Mouse (Mus musculus) MEL (cell line): ENCODE measurements around the gene Scube3. TPM values are rescaled to one million over a fixed set of nuclear protein-coding genes. Genes with fewer than 3 reads are reported as not detected.

Experiments
- DNase-seq: peaks from one replicate; pipeline ENCODE4 v3.0.0; 2011; ENCODE audit warnings: low read depth, low spot score
- H3K27ac ChIP-seq: 2 replicates; pipeline ENCODE4 v1.5.1; 2012; ENCODE audit warnings: low read depth, mild to moderate bottlenecking, control low read depth, low read length, moderate library complexity; ENCODE audit not compliant: control insufficient read depth
- H3K27me3 ChIP-seq, 2 experiments: fragments of 150-350 bp in 1 of 2; sonication (generic) in 1 of 2; 2 replicates each; pipeline ENCODE4 v1.6.1; 2012; ENCODE audit warnings: low read length in 2 of 2, mild to moderate bottlenecking in 2 of 2, improper control_type of control experiment in 1 of 2, moderate library complexity in 1 of 2; ENCODE audit not compliant: insufficient read depth in 2 of 2, control insufficient read depth in 1 of 2
- H3K36me3 ChIP-seq, 2 experiments: 2 replicates each; pipeline ENCODE4 v1.6.1; 2012 to 2014; ENCODE audit warnings: low read length in 2 of 2, improper control_type of control experiment in 1 of 2, inconsistent platforms in 1 of 2, mild to moderate bottlenecking in 1 of 2; ENCODE audit not compliant: insufficient read depth in 2 of 2, control insufficient read depth in 1 of 2
- H3K4me1 ChIP-seq, 2 experiments: fragments of 150-350 bp in 1 of 2; sonication (generic) in 1 of 2; 2 replicates each; pipeline ENCODE4 v1.6.1; 2012; ENCODE audit warnings: low read length in 2 of 2, improper control_type of control experiment in 1 of 2, mild to moderate bottlenecking in 1 of 2; ENCODE audit not compliant: insufficient read depth in 2 of 2, control insufficient read depth in 1 of 2
- H3K4me3 ChIP-seq, 2 experiments: fragments of 150-350 bp in 1 of 2; sonication (generic) in 1 of 2; 2 replicates each; pipeline ENCODE4 v1.5.1; 2012; ENCODE audit warnings: low read depth in 2 of 2, low read length in 2 of 2, mild to moderate bottlenecking in 2 of 2, moderate library complexity in 2 of 2, control low read depth in 1 of 2, improper control_type of control experiment in 1 of 2; ENCODE audit not compliant: control insufficient read depth in 1 of 2, insufficient read depth in 1 of 2
- H3K79me2 ChIP-seq: 2 replicates; pipeline ENCODE4 v1.6.1; 2012; ENCODE audit warnings: mild to moderate bottlenecking, low read length, moderate library complexity; ENCODE audit not compliant: control insufficient read depth, poor library complexity, insufficient read depth
- H3K9ac ChIP-seq: 2 replicates; pipeline ENCODE4 v1.6.1; 2012; ENCODE audit warnings: low read depth, mild to moderate bottlenecking, control low read depth, low read length, moderate library complexity; ENCODE audit not compliant: control insufficient read depth, poor library complexity, severe bottlenecking
- H3K9me3 ChIP-seq: fragments of 150-350 bp; sonication (generic); replicated peaks from 2 replicates; pipeline ENCODE4 v1.6.1; 2012; ENCODE audit warnings: mild to moderate bottlenecking, low read length, improper control_type of control experiment, moderate library complexity; ENCODE audit not compliant: insufficient read depth
- BHLHE40 ChIP-seq: IDR thresholded peaks from 2 replicates; pipeline ENCODE4 v1.6.1; 2012; ENCODE audit warnings: low read depth, mild to moderate bottlenecking, inconsistent platforms, low read length, improper control_type of control experiment, borderline replicate concordance
- CHD2 ChIP-seq: IDR thresholded peaks from 2 replicates; pipeline ENCODE4 v1.6.1; 2011; ENCODE audit warnings: low read length, improper control_type of control experiment
- CTCF ChIP-seq, 3 experiments: IDR thresholded peaks in 2 of 3; conservative IDR thresholded peaks in 1 of 3; 2 replicates each; pipeline ENCODE4 v1.5.1; 2011 to 2012; ENCODE audit warnings: low read length in 3 of 3, low read depth in 2 of 3, mild to moderate bottlenecking in 2 of 3, improper control_type of control experiment in 1 of 3, inconsistent platforms in 1 of 3, mixed read lengths in 1 of 3, moderate library complexity in 1 of 3; ENCODE audit not compliant: control insufficient read depth in 1 of 3, insufficient read depth in 1 of 3, poor library complexity in 1 of 3, severe bottlenecking in 1 of 3
- ETS1 ChIP-seq: IDR thresholded peaks from 2 replicates; pipeline ENCODE4 v1.6.1; 2012; ENCODE audit warnings: low read depth, mild to moderate bottlenecking, inconsistent platforms, low read length, improper control_type of control experiment, moderate library complexity
- HCFC1 ChIP-seq: IDR thresholded peaks from 2 replicates; pipeline ENCODE4 v1.6.1; 2012; ENCODE audit warnings: low read depth, mild to moderate bottlenecking, inconsistent platforms, low read length, improper control_type of control experiment, moderate library complexity
- JUND ChIP-seq: IDR thresholded peaks from 2 replicates; pipeline ENCODE4 v1.6.1; 2011; ENCODE audit warnings: low read depth, mild to moderate bottlenecking, improper control_type of control experiment, low read length
- KAT2A ChIP-seq: conservative IDR thresholded peaks from 2 replicates; pipeline ENCODE4 v1.6.1; 2012; ENCODE audit warnings: low read depth, low read length, improper control_type of control experiment, inconsistent platforms
- MAFK ChIP-seq: IDR thresholded peaks from 2 replicates; pipeline ENCODE4 v1.6.1; 2011; ENCODE audit warnings: low read depth, mild to moderate bottlenecking, low read length, improper control_type of control experiment, borderline replicate concordance
- MAZ ChIP-seq: IDR thresholded peaks from 2 replicates; pipeline ENCODE4 v1.6.1; 2012; ENCODE audit warnings: low read depth, mild to moderate bottlenecking, inconsistent platforms, low read length, improper control_type of control experiment
- MEF2A ChIP-seq: IDR thresholded peaks from 2 replicates; pipeline ENCODE4 v1.6.1; 2014; ENCODE audit warnings: low read depth, mild to moderate bottlenecking, inconsistent platforms, low read length, improper control_type of control experiment; ENCODE audit not compliant: poor library complexity, insufficient replicate concordance, severe bottlenecking; ENCODE audit errors: extremely low read depth
- MXI1 ChIP-seq: IDR thresholded peaks from 2 replicates; pipeline ENCODE4 v1.6.1; 2011; ENCODE audit warnings: mild to moderate bottlenecking, low read depth, low read length, improper control_type of control experiment
- MYB ChIP-seq: IDR thresholded peaks from 2 replicates; pipeline ENCODE4 v1.6.1; 2011; ENCODE audit warnings: mild to moderate bottlenecking, low read depth, low read length, improper control_type of control experiment
- NELFE ChIP-seq: IDR thresholded peaks from 2 replicates; pipeline ENCODE4 v1.6.1; 2011; ENCODE audit warnings: low read depth, low read length, improper control_type of control experiment
- NRF1 ChIP-seq: IDR thresholded peaks from 2 replicates; pipeline ENCODE4 v1.6.1; 2014; ENCODE audit warnings: low read depth, mild to moderate bottlenecking, inconsistent platforms, low read length, improper control_type of control experiment, moderate library complexity; ENCODE audit not compliant: poor library complexity, insufficient read depth, severe bottlenecking
- POLR2AphosphoS2 ChIP-seq: IDR thresholded peaks from 2 replicates; pipeline ENCODE4 v1.6.1; 2011; ENCODE audit warnings: low read length, improper control_type of control experiment
- RAD21 ChIP-seq: IDR thresholded peaks from 2 replicates; pipeline ENCODE4 v1.6.1; 2011; ENCODE audit warnings: mild to moderate bottlenecking, low read depth, low read length, improper control_type of control experiment
- SIN3A ChIP-seq: IDR thresholded peaks from 2 replicates; pipeline ENCODE4 v1.6.1; 2012; ENCODE audit warnings: low read length, improper control_type of control experiment, inconsistent platforms
- TBP ChIP-seq: IDR thresholded peaks from 2 replicates; pipeline ENCODE4 v1.8.0; 2011; ENCODE audit warnings: low read depth, low read length, improper control_type of control experiment
- TCF12 ChIP-seq: IDR thresholded peaks from 2 replicates; pipeline ENCODE4 v1.6.1; 2014; ENCODE audit warnings: low read depth, mild to moderate bottlenecking, inconsistent platforms, low read length, improper control_type of control experiment, moderate library complexity
- USF2 ChIP-seq, 2 experiments: IDR thresholded peaks; 2 replicates each; pipeline ENCODE4 v1.6.1; 2011 to 2012; ENCODE audit warnings: improper control_type of control experiment in 2 of 2, low read length in 2 of 2, borderline replicate concordance in 1 of 2, inconsistent platforms in 1 of 2, low read depth in 1 of 2, mild to moderate bottlenecking in 1 of 2; ENCODE audit not compliant: insufficient read depth in 1 of 2
- ZC3H11A ChIP-seq: IDR thresholded peaks from 2 replicates; pipeline ENCODE4 v1.6.1; 2012; ENCODE audit warnings: low read depth, mild to moderate bottlenecking, inconsistent platforms, low read length, improper control_type of control experiment
- ZKSCAN1 ChIP-seq: IDR thresholded peaks from 2 replicates; pipeline ENCODE4 v1.6.1; 2012; ENCODE audit warnings: low read depth, mild to moderate bottlenecking, inconsistent platforms, low read length, improper control_type of control experiment, moderate library complexity
- polyA plus RNA-seq, 2 experiments: library from polyadenylated mRNA; stranded (reverse) in 1 of 2; unstranded in 1 of 2; fragments of >175 nt in 1 of 2; fragments of >200 nt in 1 of 2; gene quantifications; 2 replicates each; pipeline versions ENCODE4 v1.2.1 to v1.2.4; 2012; ENCODE audit warnings: low replicate concordance in 2 of 2, low read depth in 1 of 2; ENCODE audit not compliant: insufficient read length in 2 of 2, insufficient read depth in 1 of 2, missing spikeins in 1 of 2
- total RNA-seq: library from RNA; depleted of rRNA; stranded (reverse); fragments of 300-350 nt; gene quantifications from 2 replicates; pipeline ENCODE4 v1.2.3, GENCODE M21; 2012

Gene Scube3
- total and polyA plus RNA-seq, 3 experiments = 0.03 to 0.04 TPM; not detected in 1

- no peaks in the 10 kb centered on the region for H3K4me1 ChIP-seq
- no peaks in the 10 kb centered on the region for H3K27me3 ChIP-seq
- no peak for DNase-seq
- H3K27ac ChIP-seq = no peak overlapping the region
- TF ChIP-seq TCF12 = no peak
- no peak for TF ChIP-seq HCFC1
- no peak for TF ChIP-seq CTCF (IDR thresholded peaks at IDR 0.05 in 2 of 3, conservative IDR thresholded peaks at IDR 0.05 in 1 of 3; ENCODE audit: control insufficient read depth in 1 of 3, insufficient read depth in 1 of 3, low read depth in 2 of 3, low read length in 3 of 3, poor library complexity in 1 of 3, severe bottlenecking in 1 of 3)
- TF ChIP-seq MAFK = no peak
- TF ChIP-seq TBP = no peak
- TF ChIP-seq JUND = no peak
- no peak for TF ChIP-seq NELFE
- TF ChIP-seq USF2 (IDR thresholded peaks at IDR 0.05; ENCODE audit: borderline replicate concordance in 1 of 2, insufficient read depth in 1 of 2, low read depth in 1 of 2, low read length in 2 of 2) = no peak
- TF ChIP-seq BHLHE40 = no peak
- TF ChIP-seq SIN3A = no peak
- no peak for TF ChIP-seq ETS1
- TF ChIP-seq RAD21 = no peak
- TF ChIP-seq POLR2AphosphoS2 = no peak
- no peak for TF ChIP-seq MYB
- no peak for TF ChIP-seq ZKSCAN1
- no peak for TF ChIP-seq MAZ
- no peak for TF ChIP-seq MXI1
- no peak overlapping the region for H3K4me3 ChIP-seq
- H3K9me3 ChIP-seq = no peaks in the 10 kb centered on the region
- H3K36me3 ChIP-seq = no peaks in the 10 kb centered on the region
- H3K9ac ChIP-seq = no peak overlapping the region
- H3K79me2 ChIP-seq = no peaks in the 10 kb centered on the region
Observed at GRCm38 (mm10) chr17:28148288-28148687, 6.3 kb downstream of the Scube3 start.

GRCm38 (mm10) chr17:28149734-28150133 lies 7.8 kb downstream of the Scube3 start:
- no peak overlapping the region for H3K4me3 ChIP-seq
- H3K27ac ChIP-seq = no peak overlapping the region
- H3K36me3 ChIP-seq = no peaks in the 10 kb centered on the region
- no peaks in the 10 kb centered on the region for H3K9me3 ChIP-seq
- no peaks in the 10 kb centered on the region for H3K4me1 ChIP-seq
- H3K27me3 ChIP-seq = no peaks in the 10 kb centered on the region
- no peak overlapping the region for H3K9ac ChIP-seq
- H3K79me2 ChIP-seq = no peaks in the 10 kb centered on the region
- TF ChIP-seq NRF1 = no peak
- TF ChIP-seq MEF2A = no peak
- no peak for TF ChIP-seq KAT2A
- TF ChIP-seq HCFC1 = no peak
- TF ChIP-seq ZC3H11A = no peak
- TF ChIP-seq CHD2 = no peak
- no peak for TF ChIP-seq BHLHE40
- no peak for DNase-seq
